Mouse (Mus musculus) ES-E14 (cell line): ENCODE results near the gene Srsf1.

Experiments
- HCFC1 ChIP-seq: IDR thresholded peaks from 2 replicates; pipeline ENCODE4 v1.6.1; 2012; ENCODE audit warnings: low read length, inconsistent platforms, borderline replicate concordance; ENCODE audit not compliant: insufficient read depth
- ZC3H11A ChIP-seq: IDR thresholded peaks from 2 replicates; pipeline ENCODE4 v1.6.1; 2012; ENCODE audit warnings: low read depth, mild to moderate bottlenecking, inconsistent platforms, low read length, borderline replicate concordance
- ZNF384 ChIP-seq: IDR thresholded peaks from 2 replicates; pipeline ENCODE4 v1.6.1; 2012; ENCODE audit warnings: low read depth, low read length, inconsistent platforms

DNA sequence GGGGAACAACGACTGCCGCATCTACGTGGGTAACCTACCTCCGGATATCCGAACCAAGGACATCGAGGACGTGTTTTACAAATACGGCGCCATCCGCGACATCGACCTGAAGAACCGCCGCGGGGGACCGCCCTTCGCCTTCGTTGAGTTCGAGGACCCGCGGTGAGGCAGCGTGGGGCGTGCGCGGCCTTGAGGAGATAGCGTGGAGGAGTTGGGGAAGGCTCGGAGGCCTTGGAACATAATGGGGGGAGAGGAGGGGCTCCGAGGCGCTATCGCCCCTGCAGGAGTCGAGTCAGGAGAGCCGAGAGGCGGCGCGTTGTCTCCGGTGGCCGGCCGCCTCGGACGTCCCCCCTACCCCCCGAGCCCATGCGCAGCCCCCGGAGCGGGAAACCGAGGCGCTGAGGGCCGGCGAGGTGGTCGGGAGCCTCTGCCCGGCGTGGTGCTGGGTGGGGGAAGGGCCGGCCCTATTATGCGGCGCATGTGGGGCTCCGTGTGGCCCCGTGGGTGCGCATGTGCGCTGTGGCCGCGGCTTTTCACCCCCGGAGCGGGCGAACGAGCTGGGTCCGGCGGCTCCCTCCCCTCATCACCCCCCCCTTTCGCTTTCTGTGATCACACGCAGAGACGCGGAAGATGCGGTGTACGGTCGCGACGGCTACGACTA is 828 bp downstream of the Srsf1 start:
- TF ChIP-seq HCFC1 (peak; percentile 56; the same call in 1 of the 2 replicates), ZC3H11A (no peak), ZNF384 (no peak)
